Mouse (Mus musculus) hematopoietic stem cell, adult 5-6 weeks (primary cell): ENCODE measurements around the gene Gadd45b. TPM values are rescaled to one million over a fixed set of nuclear protein-coding genes. Genes with fewer than 3 reads are reported as not detected.

ENCODE experiments used
- ATAC-seq, 2 experiments: fragments of 125-278 bp in 1 of 2; replicated peaks in 1 of 2; 2 replicates each; pipeline ENCODE4 v1.8.0; 2016 to 2017; ENCODE audit warnings: inconsistent platforms in 2 of 2, mild to moderate bottlenecking in 2 of 2, moderate number of reproducible peaks in 2 of 2, low read depth in 1 of 2, moderate TSS enrichment in 1 of 2; ENCODE audit not compliant: low FRiP score in 2 of 2, poor library complexity in 2 of 2, severe bottlenecking in 2 of 2, insufficient read depth in 1 of 2, low TSS enrichment in 1 of 2
- total RNA-seq: library from RNA; stranded (forward); fragments of 172-1452, 232-1000 nt; gene quantifications from 2 replicates; pipeline ENCODE4 v1.2.3, GENCODE M21; 2017

Gene Gadd45b
- total RNA-seq, 1 experiment from 2014 or later = 25.4 TPM

GRCm38 (mm10) chr10:80963031-80963975 is 33.4 kb downstream of the Gadd45b start:
- ATAC-seq = peak in 1 of 2 experiments; percentile 14; a peak in 1 of 4 replicates

GRCm38 (mm10) chr10:80966296-80966695 is 36.4 kb downstream of the Gadd45b start:
- no peak for ATAC-seq

- ATAC-seq = peak in 1 of 2 experiments; percentile 14; a peak in 2 of 4 replicates
Measured at GRCm38 (mm10) chr10:80967101-80967656, 37.3 kb downstream of the Gadd45b start.

- ATAC-seq = no peak
Measured at GRCm38 (mm10) chr10:80968106-80968505, 38.2 kb downstream of the Gadd45b start.

- ATAC-seq = peak in 1 of 2 experiments; percentile 8; a peak in 1 of 4 replicates
Measured at GRCm38 (mm10) chr10:80969298-80969697, 39.4 kb downstream of the Gadd45b start.

GRCm38 (mm10) chr10:80970159-80970558 is 40.3 kb downstream of the Gadd45b start:
- ATAC-seq = no peak

GRCm38 (mm10) chr10:80971533-80971932 is 41.7 kb downstream of the Gadd45b start:
- ATAC-seq = no peak

GRCm38 (mm10) chr10:80972071-80972987 is 42.5 kb downstream of the Gadd45b start:
- no peak for ATAC-seq

GRCm38 (mm10) chr10:80973722-80974121 is 43.8 kb downstream of the Gadd45b start:
- no peak for ATAC-seq

GRCm38 (mm10) chr10:80975478-80975877 is 45.6 kb downstream of the Gadd45b start:
- no peak for ATAC-seq

GRCm38 (mm10) chr10:80981564-80982112 is 51.8 kb downstream of the Gadd45b start:
- peak; percentile 48 to 56; a peak in 2 of 4 replicates for ATAC-seq

Other genes with a start within 250 kb of the Gadd45b start
- gene Mob3a, start 228.1 kb upstream of the Gadd45b start, total RNA-seq = 81.1 and 92.3 TPM in 2 replicates
- 9.5 and 10.4 TPM in 2 replicates for gene Izumo4, start 227.9 kb upstream of the Gadd45b start, total RNA-seq
- 37.7 and 45.2 TPM in 2 replicates for gene Ap3d1, start 187.8 kb upstream of the Gadd45b start, total RNA-seq
- 12.0 and 13.0 TPM in 2 replicates for gene Dot1l, start 174.9 kb upstream of the Gadd45b start, total RNA-seq
- 12.9 and 24.7 TPM in 2 replicates for gene Sf3a2, start 131.9 kb upstream of the Gadd45b start, total RNA-seq
- 35.8 and 45.6 TPM in 2 replicates for gene Plekhj1, start 131.4 kb upstream of the Gadd45b start, total RNA-seq
- 0.15 TPM in 1 of 2 replicates, not detected in the other for gene Amh, start 124.8 kb upstream of the Gadd45b start, total RNA-seq
- 0.50 and 0.94 TPM in 2 replicates for gene Jsrp1, start 116.6 kb upstream of the Gadd45b start, total RNA-seq
- gene Oaz1, start 103.4 kb upstream of the Gadd45b start, total RNA-seq = 154 and 289 TPM in 2 replicates
- 0.30 TPM in 1 of 2 replicates, not detected in the other for gene Lingo3, start 86.0 kb upstream of the Gadd45b start, total RNA-seq
- 202 and 278 TPM in 2 replicates for gene Lsm7, start 74.9 kb upstream of the Gadd45b start, total RNA-seq
- 14.1 and 30.1 TPM in 2 replicates for gene Sppl2b, start 74.8 kb upstream of the Gadd45b start, total RNA-seq
- gene Tmprss9, start 58.2 kb upstream of the Gadd45b start, total RNA-seq = not detected in 2 replicates
- gene Timm13, start 29.1 kb upstream of the Gadd45b start, total RNA-seq = 22.3 and 48.7 TPM in 2 replicates
- gene Lmnb2, start 11.8 kb upstream of the Gadd45b start, total RNA-seq = 34.0 and 35.9 TPM in 2 replicates
- gene Gng7, start 84.9 kb downstream of the Gadd45b start, total RNA-seq = 0.50 and 0.75 TPM in 2 replicates
- gene Diras1, start 95.6 kb downstream of the Gadd45b start, total RNA-seq = not detected in 2 replicates
- 6.9 and 7.2 TPM in 2 replicates for gene Slc39a3, start 107.4 kb downstream of the Gadd45b start, total RNA-seq
- 34.3 and 39.1 TPM in 2 replicates for gene Sgta, start 130.1 kb downstream of the Gadd45b start, total RNA-seq
- 22.6 and 24.8 TPM in 2 replicates for gene Thop1, start 140.0 kb downstream of the Gadd45b start, total RNA-seq
- gene Creb3l3, start 168.8 kb downstream of the Gadd45b start, total RNA-seq = 1.4 TPM in 1 of 2 replicates, not detected in the other
- gene Map2k2, start 175.8 kb downstream of the Gadd45b start, total RNA-seq = 29.8 and 55.8 TPM in 2 replicates
- 7.4 and 13.0 TPM in 2 replicates for gene Zbtb7a, start 205.1 kb downstream of the Gadd45b start, total RNA-seq
- 7.3 and 8.7 TPM in 2 replicates for gene Pias4, start 237.8 kb downstream of the Gadd45b start, total RNA-seq
- 1,714 and 1,773 TPM in 2 replicates for gene Eef2, start 246.6 kb downstream of the Gadd45b start, total RNA-seq